Mouse (Mus musculus) C2C12 (cell line): ENCODE data around the gene Thsd7a.

Experiments
- CTCF ChIP-seq: IDR thresholded peaks from one replicate; pipeline ENCODE4 v1.5.1; 2011; ENCODE audit not compliant: control insufficient read depth, insufficient read depth, insufficient read length
- MAX ChIP-seq: IDR thresholded peaks from one replicate; pipeline ENCODE4 v1.6.1; 2011; ENCODE audit warnings: mild to moderate bottlenecking, control low read depth
- USF1 ChIP-seq: IDR thresholded peaks from one replicate; pipeline ENCODE4 v1.6.1; 2011; ENCODE audit warnings: low read depth, mild to moderate bottlenecking, control low read depth, moderate library complexity

DNA sequence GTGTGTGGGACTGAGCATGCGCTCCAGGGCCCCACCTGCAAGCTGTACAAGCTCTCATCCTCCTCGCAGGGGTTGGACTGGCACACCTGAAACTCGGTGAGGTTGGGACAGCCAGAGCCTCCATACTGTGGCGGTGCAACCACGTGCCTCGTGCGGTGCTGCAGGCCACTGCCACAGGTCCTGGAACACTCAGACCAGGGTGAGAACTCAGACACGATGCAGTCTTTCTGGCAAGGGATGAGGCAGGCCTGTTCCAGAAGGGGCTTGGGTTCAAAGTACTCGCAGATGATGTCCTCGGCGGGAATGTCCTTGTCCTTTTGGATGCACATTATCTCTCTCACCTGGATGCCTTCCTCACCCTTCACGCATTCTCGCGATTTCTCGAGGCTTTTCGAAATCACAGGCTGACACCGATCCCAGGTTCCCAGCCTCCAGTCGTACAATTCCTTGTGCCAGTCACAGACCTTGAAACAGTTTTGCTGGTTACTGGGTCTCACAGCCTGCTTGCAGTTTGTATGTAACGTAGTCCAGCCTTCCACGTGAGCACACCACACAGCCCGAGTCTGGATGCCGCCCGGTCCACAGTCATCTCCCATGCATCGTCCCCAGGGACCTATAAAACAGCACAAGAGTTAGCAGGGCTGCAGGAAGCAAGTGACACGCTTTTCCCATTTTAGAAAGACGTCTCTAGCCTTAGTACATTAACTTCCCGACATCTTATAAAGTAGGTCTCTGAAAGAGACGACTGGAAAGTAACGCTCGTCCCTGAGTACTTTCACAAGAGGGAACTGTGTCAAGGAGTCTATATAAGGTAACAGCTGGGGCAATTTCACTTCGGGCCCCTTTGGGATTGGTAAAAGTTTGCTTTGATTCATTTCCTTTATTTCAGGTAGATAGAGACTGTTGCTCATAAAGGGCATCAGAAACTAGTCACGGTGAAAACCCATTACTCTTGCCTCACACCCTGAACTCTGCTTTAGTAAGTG, 193.8 kb downstream of the Thsd7a start:
- TF ChIP-seq CTCF, result no peak
- no peak for TF ChIP-seq USF1
- no peak for TF ChIP-seq MAX
